Mouse (Mus musculus) right cerebral cortex, postnatal 25 days (tissue): ENCODE results near the gene Gimap1.

Experiments
- DNase-seq: peaks from one replicate; pipeline ENCODE4 v3.0.0; 2022

Gimap1 gene

GRCm38 (mm10) chr6:48738961-48739779 is at the start of gene Gimap1:
Gene Gimap1, plus strand, starts transcription at chr6:48739054.
- DNase-seq = no peak

- no peak for DNase-seq
Observed at GRCm38 (mm10) chr6:48689320-48689719, 49.5 kb upstream of the Gimap1 start.

- no peak for DNase-seq
Observed at GRCm38 (mm10) chr6:48692962-48693361, 45.9 kb upstream of the Gimap1 start.

DNA sequence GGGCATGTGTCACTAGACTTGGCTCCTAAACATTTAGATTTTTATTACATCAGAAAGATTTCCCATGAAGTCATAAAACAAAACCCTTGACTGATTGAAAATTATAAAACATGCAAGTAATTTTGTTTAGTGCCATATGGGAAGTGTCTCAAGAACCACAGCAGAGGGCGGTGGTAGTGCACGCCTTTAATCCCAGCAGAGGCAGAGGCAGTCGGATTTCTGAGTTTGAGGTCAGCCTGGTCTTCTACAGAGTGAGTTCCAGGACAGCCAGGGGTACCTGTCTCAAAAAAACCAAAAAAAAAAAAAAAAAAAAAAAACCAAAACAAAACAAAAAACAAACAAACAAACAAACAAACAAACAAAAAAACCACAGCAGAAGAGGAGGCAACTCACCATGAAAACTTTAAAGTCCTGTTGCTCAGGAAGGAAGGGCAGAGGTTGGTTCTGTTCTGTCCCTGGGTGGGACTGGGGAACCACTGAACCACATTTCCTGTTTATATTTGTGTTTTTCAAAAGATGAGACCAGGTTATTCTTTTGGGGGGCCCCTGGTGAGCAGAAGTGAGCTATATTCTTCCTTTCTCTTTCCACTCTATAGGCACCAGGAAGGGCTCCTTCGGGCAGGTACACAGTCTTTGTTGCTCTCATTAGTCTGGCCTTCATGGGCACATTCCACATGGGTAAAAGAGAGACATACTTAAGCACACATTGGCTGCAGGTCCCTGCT is 41.9 kb upstream of the Gimap1 start:
- DNase-seq = no peak

GRCm38 (mm10) chr6:48697555-48697930 is 41.3 kb upstream of the Gimap1 start:
- no peak for DNase-seq

DNA sequence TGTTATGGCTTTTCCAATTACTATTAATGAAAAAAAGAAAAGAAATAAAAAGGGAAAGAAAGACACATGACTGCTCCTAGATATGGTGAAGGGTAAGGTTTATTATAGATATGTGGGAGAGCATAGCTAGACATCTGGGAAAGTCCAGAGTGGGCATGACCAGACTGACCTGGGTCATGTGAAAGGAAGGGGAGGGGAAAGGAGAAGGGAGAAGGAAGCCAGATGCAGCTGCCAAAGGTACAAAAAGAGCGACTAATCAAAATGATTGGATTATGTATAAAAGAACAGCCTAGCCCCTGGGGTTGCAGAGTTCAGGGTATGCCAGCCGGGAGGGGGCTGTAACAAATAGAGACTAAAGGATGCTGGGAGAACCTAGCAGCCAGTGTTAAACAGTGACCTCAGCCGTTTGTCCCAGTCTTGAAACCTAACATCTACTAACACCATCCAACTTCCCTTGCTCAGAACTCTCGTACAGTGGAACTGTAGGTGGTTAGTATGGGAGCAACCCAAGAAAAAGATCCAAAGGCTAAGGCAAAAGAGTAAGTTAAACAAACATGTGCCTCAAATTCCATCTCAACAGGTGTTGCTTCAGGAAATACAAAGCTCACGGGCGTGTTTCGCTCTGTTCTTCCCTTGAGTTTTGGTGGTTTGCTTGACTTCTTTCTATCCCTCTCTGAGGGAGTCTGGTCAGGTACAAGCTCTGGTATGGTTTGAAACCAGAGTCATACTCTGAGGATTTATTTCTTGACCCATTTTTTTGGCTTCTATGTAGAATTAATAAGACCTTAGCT is 40.6 kb upstream of the Gimap1 start:
- DNase-seq = no peak

- DNase-seq = no peak
Observed at GRCm38 (mm10) chr6:48698888-48699287, 40.0 kb upstream of the Gimap1 start.

GRCm38 (mm10) chr6:48700251-48701075 is 38.4 kb upstream of the Gimap1 start:
- DNase-seq = no peak

DNA sequence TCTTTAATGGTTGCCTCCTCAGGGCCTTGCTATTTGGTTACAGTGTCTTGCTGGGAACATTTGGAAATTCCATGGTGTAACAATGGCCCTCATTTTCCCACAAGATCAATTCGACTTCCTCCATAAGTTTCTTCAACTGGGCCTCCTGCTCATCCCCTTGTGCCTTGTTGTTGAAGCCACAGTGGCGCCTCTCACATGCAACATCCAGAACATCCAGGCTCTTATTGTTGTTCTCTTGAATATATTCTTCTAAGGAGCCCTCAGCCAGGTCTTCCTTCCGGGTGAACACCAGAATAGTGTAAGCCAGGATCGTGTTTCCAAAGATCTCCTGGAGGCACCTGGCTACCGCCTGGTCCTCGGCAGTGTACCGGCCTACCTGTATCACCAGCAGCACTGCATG is 36.7 kb upstream of the Gimap1 start:
- no peak for DNase-seq

GRCm38 (mm10) chr6:48702601-48703000 is 36.3 kb upstream of the Gimap1 start:
- no peak for DNase-seq

GRCm38 (mm10) chr6:48704146-48704545 is 34.7 kb upstream of the Gimap1 start:
- DNase-seq = no peak

GRCm38 (mm10) chr6:48706130-48706529 is 32.7 kb upstream of the Gimap1 start:
- no peak for DNase-seq

- no peak for DNase-seq
Observed at GRCm38 (mm10) chr6:48718455-48718854, 20.4 kb upstream of the Gimap1 start, which contains the start of the genes Gm28053 and Gimap7. Gene Gm28053, plus strand, starts transcription at chr6:48718607. Gene Gimap7, plus strand, starts transcription at chr6:48718621.

DNA sequence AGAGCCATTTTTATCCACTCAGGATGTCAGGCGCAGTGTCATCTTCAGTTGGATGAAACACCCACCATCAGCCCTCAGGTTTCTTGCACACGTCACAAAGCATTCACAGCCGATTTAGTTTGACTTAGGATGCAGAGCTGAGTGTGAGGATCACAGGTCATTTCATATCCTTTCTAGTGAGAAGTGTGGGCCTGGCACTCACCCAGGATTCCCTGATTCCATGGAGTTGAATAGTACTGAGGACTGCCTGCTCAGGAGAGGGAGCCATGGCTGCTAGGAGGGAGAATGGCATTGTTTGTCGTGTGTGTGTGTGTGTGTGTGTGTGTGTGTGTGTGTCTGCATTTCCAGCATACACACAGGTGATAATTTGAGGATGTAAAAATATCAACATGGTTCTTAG is 18.5 kb upstream of the Gimap1 start:
- no peak for DNase-seq

GRCm38 (mm10) chr6:48723468-48723867 is 15.4 kb upstream of the Gimap1 start:
- no peak for DNase-seq

GRCm38 (mm10) chr6:48725476-48725875 is 13.4 kb upstream of the Gimap1 start:
- no peak for DNase-seq

- DNase-seq = no peak
Observed at GRCm38 (mm10) chr6:48727761-48728160, 11.1 kb upstream of the Gimap1 start.

DNA sequence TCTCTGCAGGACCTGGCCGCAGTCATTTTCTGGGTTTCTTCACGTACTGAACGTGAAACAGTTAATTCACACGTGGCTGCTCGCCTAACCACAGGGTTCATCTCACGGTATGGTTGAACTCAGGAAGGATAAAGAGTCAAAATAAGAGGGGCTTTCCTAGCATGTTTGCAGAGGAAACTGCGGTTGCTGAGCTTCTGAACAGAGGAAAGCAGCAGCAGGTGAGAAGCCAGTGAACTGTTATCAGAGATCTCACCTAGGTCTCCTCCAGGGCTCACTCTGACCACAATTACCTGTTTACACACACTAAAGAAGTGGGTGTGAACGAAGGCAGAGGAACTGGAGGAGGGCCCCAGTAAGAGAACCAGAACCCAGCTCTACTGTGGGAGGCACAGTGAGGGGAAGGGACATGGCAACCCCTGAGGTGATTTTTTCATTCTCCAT is 6.0 kb upstream of the Gimap1 start:
- no peak for DNase-seq

- DNase-seq = no peak
Observed at GRCm38 (mm10) chr6:48733660-48734059, 5.2 kb upstream of the Gimap1 start.

- DNase-seq = no peak
Observed at GRCm38 (mm10) chr6:48737053-48737452, 1.8 kb upstream of the Gimap1 start.

DNA sequence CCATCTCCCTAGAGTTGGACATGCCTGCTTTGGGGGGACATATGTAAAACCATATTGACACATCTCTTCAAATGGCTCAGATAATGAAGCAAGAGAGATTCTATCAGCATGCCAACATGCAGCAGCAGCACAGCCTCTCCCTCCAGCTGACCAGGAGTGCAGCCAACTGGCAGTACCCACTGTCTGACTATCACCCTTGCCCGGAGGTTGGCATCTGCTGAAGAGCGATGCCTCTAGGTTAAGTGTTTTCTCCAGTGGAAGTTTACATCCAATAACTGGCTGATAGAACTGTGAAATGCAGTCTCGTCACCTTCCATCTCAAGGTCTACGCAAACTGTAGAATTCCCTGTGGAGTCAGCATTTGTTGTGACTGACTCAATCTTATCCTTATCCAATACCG is 1.2 kb upstream of the Gimap1 start:
- DNase-seq = no peak

- DNase-seq = no peak
Observed at GRCm38 (mm10) chr6:48739780-48740055, 864 bp downstream of the Gimap1 start.
